Mouse (Mus musculus): ENCODE measurements around the gene Slc12a9.

Slc12a9 gene

GRCm38 (mm10) chr5:137307071-137307912 is 26.1 kb downstream of the Slc12a9 start, which contains the start of gene Srrt:
Gene Srrt, minus strand, starts transcription at chr5:137307674.
- DNase-seq: peak; percentile 94

- DNase-seq: no peak
Observed at GRCm38 (mm10) chr5:137306439-137307005, 26.9 kb downstream of the Slc12a9 start.

GRCm38 (mm10) chr5:137305822-137306221 is 27.6 kb downstream of the Slc12a9 start:
- no peak for DNase-seq

GRCm38 (mm10) chr5:137304816-137305215 is 28.6 kb downstream of the Slc12a9 start:
- no peak for DNase-seq

GRCm38 (mm10) chr5:137304165-137304564 is 29.2 kb downstream of the Slc12a9 start:
- DNase-seq: no peak

GRCm38 (mm10) chr5:137303609-137304008 is 29.8 kb downstream of the Slc12a9 start:
- no peak for DNase-seq

- DNase-seq: no peak
Observed at GRCm38 (mm10) chr5:137301253-137301652, 32.1 kb downstream of the Slc12a9 start.

- DNase-seq: no peak
Observed at GRCm38 (mm10) chr5:137299240-137299639, 34.2 kb downstream of the Slc12a9 start.

GRCm38 (mm10) chr5:137297126-137297525 is 36.3 kb downstream of the Slc12a9 start:
- no peak for DNase-seq

GRCm38 (mm10) chr5:137295712-137296111 is 37.7 kb downstream of the Slc12a9 start:
- no peak for DNase-seq

GRCm38 (mm10) chr5:137295296-137295695 is 38.1 kb downstream of the Slc12a9 start:
- DNase-seq: no peak

GRCm38 (mm10) chr5:137294744-137295093 is 38.7 kb downstream of the Slc12a9 start:
- DNase-seq: no peak

GRCm38 (mm10) chr5:137293839-137294743 is 39.3 kb downstream of the Slc12a9 start, which contains the start of gene Ufsp1:
Gene Ufsp1, plus strand, starts transcription at chr5:137294629.
- peak; percentile 98 for DNase-seq

GRCm38 (mm10) chr5:137293282-137293681 is 40.1 kb downstream of the Slc12a9 start:
- DNase-seq: peak; percentile 92

GRCm38 (mm10) chr5:137291381-137291926 is 41.9 kb downstream of the Slc12a9 start:
- no peak for DNase-seq

- DNase-seq: peak; percentile 70
Observed at GRCm38 (mm10) chr5:137290677-137291076, 42.7 kb downstream of the Slc12a9 start.

GRCm38 (mm10) chr5:137289591-137290365 is 43.6 kb downstream of the Slc12a9 start:
- no peak for DNase-seq

- no peak for DNase-seq
Observed at GRCm38 (mm10) chr5:137288999-137289470, 44.4 kb downstream of the Slc12a9 start.

- DNase-seq: no peak
Observed at GRCm38 (mm10) chr5:137287953-137288743, 45.2 kb downstream of the Slc12a9 start.

- DNase-seq: no peak
Observed at GRCm38 (mm10) chr5:137287032-137287952, 46.1 kb downstream of the Slc12a9 start, which contains the start of gene Ache. Gene Ache, plus strand, starts transcription at chr5:137287519.

All from kidney, adult 9 months (tissue).